Mouse (Mus musculus): Measurements from ENCODE around the gene Gm11060. TPM values are rescaled to one million over a fixed set of nuclear protein-coding genes. Genes with fewer than 3 reads are reported as not detected.
A peak's percentile ranks its signal among the peaks of the same experiment; 100 is the strongest.

Gene Gm11060
- polyA plus RNA-seq, 1 experiment from 2014 or later = not detected

DNA sequence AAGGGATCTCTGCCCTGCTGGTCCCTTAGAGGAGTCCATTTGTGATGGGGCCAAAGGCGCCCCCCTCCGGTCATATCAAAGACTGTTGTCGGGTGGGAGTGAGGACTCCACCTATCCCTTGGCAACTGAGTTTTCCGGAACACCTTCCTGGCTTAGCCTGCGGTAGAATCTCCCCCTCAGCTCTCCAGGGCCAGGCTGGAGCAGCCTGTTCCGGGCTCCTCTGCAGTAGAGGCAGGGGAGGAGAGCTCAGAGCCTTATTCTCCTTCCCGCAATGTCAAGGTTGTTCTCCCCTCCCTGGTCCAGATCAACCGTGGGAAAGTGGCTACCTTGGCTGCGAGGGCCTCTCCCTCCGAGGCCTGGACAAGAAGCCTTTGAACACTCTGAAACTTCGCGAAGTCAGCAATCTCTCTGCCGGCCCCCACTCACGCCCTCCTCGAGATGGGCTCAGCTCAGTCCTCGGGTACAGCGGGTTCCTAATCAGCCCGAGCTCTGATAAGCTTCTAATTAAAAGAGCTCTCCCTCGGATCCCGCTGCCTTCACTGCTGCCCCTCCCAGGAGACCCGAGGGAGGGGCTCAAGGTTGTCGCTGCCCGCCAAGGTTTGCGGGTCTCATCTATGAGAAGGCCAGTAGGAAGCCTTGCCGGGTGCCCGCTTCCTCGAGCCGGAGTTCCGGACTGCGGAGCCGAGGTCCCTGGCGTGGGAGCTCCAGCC, 38.7 kb downstream of the Gm11060 start:
- Histone ChIP-seq H3K36me3 (no peaks in the 10 kb centered on the region), H3K4me2 (replicated peaks) (no peak overlapping the region), H3K9me3 (replicated peaks) (no peaks in the 10 kb centered on the region), H3K9ac (no peak overlapping the region), H3K4me3 (replicated peaks) (0 out of 2 replicates have a peak overlapping the region, but pooled peaks have one; percentile 6), H3K27me3 (peaks cover 97% of the 10 kb centered on the region), H3K27ac (replicated peaks) (no peak overlapping the region), H3K4me1 (peaks cover 24% of the 10 kb centered on the region)
- 2% methylated on average over 32 of the region's 32 CpGs for WGBS
- no peak for ATAC-seq (ENCODE audit: insufficient number of reproducible peaks, low FRiP score, low TSS enrichment, low read depth)

DNA sequence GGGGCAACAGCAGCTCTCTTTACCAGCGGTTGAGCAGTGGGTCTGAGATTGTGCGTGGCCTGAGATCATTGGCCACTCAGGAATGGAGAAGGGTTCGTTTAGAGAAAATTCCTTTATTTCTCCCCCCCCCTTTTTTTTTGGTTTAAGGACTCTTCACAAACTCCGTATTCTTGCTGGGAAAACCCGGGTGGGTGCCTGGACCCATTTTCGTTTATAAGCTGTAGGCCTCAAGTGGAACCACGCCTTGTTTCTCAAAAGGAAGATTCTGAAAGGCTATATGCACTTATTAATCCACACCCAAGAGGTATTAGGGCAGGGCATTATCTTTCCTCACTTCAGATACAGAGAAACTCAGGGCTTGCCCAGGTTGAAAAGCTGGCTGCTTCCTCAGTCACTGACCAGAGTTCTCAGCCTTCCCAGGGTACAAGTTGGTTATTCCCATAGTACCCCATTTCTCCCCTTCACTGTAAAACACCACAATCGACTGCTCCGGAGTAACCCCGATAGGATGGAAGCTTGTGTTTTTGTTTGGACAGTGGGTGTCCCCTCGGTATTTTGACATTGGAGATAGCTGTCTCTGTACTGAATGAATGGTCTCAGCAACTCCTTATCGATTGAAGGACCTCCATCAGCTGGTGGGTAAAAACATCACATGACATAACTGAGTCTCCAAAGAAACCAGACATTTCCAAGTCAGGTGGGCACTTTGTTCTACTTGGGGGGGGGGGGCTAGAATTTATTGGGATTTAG, 39.4 kb downstream of the Gm11060 start:
- peaks cover 97% of the 10 kb centered on the region for H3K27me3 ChIP-seq
- H3K36me3 ChIP-seq = no peaks in the 10 kb centered on the region
- 8% methylated on average over 12 of the region's 12 CpGs for WGBS
- H3K9ac ChIP-seq = no peak overlapping the region
- H3K4me1 ChIP-seq = peaks cover 23% of the 10 kb centered on the region
- H3K4me2 ChIP-seq (replicated peaks) = no peak overlapping the region
- no peak overlapping the region for H3K27ac ChIP-seq (replicated peaks)
- H3K4me3 ChIP-seq (replicated peaks) = no peak overlapping the region
- H3K9me3 ChIP-seq (replicated peaks) = no peaks in the 10 kb centered on the region
- ATAC-seq (ENCODE audit: insufficient number of reproducible peaks, low FRiP score, low TSS enrichment, low read depth) = no peak

DNA sequence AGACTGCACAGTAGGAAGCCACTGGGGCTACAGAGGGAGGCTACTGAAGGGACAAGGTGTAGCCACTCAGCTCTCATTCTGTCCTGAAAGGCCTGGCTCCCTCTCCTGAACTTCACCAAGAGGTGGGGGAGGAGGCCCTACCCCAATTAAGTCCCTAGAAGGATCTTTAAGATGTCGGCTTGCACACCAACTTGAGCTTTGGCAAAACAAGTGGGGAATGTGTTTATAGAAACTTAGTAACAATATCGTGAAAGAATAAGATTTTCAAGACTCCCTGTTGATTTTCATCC, 39.9 kb downstream of the Gm11060 start:
- Histone ChIP-seq H3K4me3 (replicated peaks) (no peak overlapping the region), H3K36me3 (no peaks in the 10 kb centered on the region), H3K27me3 (peaks cover 97% of the 10 kb centered on the region), H3K4me2 (replicated peaks) (no peak overlapping the region), H3K9ac (no peak overlapping the region), H3K9me3 (replicated peaks) (no peaks in the 10 kb centered on the region), H3K4me1 (peaks cover 17% of the 10 kb centered on the region), H3K27ac (replicated peaks) (no peak overlapping the region)
- 17% methylated on average over 2 of the region's 2 CpGs for WGBS
- no peak for ATAC-seq (ENCODE audit: insufficient number of reproducible peaks, low FRiP score, low TSS enrichment, low read depth)

DNA sequence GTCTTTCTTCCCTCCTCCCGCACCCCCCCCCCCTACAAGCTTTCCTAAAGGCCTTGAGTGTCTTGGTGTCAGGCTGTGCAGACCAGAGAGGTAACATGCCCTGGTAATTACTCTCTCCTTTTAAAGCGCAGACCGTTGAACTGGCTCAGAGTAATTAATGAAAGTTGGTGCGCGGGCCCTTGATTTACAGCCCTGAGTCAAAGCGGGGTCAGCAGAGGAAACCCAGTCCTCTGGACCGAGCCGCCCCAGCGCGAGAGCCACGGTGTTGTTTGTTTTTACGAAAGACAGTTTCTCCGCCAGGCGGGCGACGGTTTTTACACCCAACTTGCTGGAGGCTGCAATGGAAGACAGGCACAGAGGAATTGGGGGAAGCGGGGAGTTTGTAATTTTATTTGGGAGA, 40.5 kb downstream of the Gm11060 start:
- H3K4me3 ChIP-seq (replicated peaks) = no peak overlapping the region
- H3K4me2 ChIP-seq (replicated peaks) = no peak overlapping the region
- H3K27ac ChIP-seq (replicated peaks) = no peak overlapping the region
- no peak overlapping the region for H3K9ac ChIP-seq
- peaks cover 12% of the 10 kb centered on the region for H3K4me1 ChIP-seq
- 2% methylated on average over 17 of the region's 17 CpGs for WGBS
- H3K36me3 ChIP-seq = no peaks in the 10 kb centered on the region
- peaks cover 97% of the 10 kb centered on the region for H3K27me3 ChIP-seq
- no peaks in the 10 kb centered on the region for H3K9me3 ChIP-seq (replicated peaks)
- no peak for ATAC-seq (ENCODE audit: insufficient number of reproducible peaks, low FRiP score, low TSS enrichment, low read depth)

DNA sequence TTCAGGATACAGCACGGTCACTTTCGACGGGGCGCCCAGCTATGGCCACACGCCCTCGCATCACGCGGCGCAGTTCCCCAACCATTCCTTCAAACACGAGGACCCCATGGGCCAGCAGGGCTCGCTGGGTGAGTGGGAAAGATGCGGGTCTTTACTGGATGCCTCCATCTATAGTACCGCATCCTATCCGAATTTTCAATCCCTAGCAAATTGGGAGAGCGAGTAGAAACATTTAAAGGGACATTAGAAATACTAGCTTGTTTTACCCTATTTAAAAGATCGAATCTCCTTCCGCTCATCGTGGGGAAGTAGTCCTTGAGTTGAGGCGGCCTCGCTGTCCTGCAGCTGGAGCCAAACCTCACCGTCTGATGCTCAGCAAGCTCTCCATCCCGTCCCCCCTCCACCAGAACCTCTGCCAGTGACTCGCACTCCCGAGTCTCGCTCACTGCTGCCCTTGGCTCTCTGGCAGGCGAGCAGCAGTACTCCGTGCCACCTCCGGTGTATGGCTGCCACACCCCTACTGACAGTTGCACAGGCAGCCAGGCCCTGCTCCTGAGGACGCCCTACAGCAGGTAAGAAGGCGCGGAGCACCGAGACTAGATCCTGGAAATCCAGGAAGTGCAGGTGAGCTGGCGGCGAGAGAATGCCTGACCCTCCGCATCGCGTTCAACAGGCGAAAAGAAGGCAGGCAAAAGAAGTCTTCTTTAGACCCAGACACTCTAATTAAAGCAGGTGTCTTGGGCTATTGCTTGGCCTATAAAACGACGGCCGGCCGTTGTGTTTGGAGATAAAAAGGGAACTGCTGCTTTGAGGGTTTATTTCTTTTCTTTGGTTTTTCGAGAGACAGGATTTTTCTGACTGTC, 41.3 kb downstream of the Gm11060 start:
- no peak overlapping the region for H3K4me3 ChIP-seq (replicated peaks)
- no peak overlapping the region for H3K27ac ChIP-seq (replicated peaks)
- WGBS = 1% methylated on average over 43 of the region's 43 CpGs
- no peak overlapping the region for H3K9ac ChIP-seq
- H3K27me3 ChIP-seq = peaks cover 98% of the 10 kb centered on the region
- ATAC-seq (ENCODE audit: insufficient number of reproducible peaks, low FRiP score, low TSS enrichment, low read depth) = no peak
- no peaks in the 10 kb centered on the region for H3K36me3 ChIP-seq
- H3K4me1 ChIP-seq = 0 out of 2 replicates have a peak, but pooled peaks cover 7% of the 10 kb centered on the region
- H3K4me2 ChIP-seq (replicated peaks) = no peak overlapping the region
- H3K9me3 ChIP-seq (replicated peaks) = no peaks in the 10 kb centered on the region

- WGBS = under 1% methylated on average over 19 of the region's 19 CpGs
- Histone ChIP-seq H3K4me2 (replicated peaks) (no peak overlapping the region), H3K4me1 (0 out of 2 replicates have a peak, but pooled peaks cover 7% of the 10 kb centered on the region), H3K27me3 (peaks cover 96% of the 10 kb centered on the region), H3K9ac (no peak overlapping the region), H3K27ac (replicated peaks) (no peak overlapping the region), H3K36me3 (no peaks in the 10 kb centered on the region), H3K4me3 (replicated peaks) (0 out of 2 replicates have a peak overlapping the region, but pooled peaks have one; percentile 4), H3K9me3 (replicated peaks) (no peaks in the 10 kb centered on the region)
- no peak for ATAC-seq (ENCODE audit: insufficient number of reproducible peaks, low FRiP score, low TSS enrichment, low read depth)
Measured at GRCm38 (mm10) chr2:105134296-105134695, 42.5 kb downstream of the Gm11060 start.

DNA sequence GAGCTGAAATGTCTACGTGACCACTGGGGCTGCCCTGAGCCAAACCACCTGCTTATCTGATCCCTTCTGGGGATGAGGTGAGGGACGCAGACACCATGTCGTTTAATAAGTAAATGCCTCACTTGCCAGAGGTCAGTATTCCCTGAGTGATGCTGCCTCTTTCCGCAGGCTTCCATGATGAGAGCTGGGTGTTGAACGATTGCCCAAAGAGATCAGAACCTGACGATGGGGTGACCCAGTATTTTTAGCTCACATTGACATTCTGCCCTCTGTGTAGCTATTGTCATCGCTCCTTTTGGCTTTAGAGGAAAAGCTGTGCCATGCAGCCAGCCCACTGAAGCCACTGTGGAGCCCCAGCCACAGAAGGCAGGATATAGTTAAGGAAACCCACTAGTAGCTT, 47.7 kb downstream of the Gm11060 start:
- ATAC-seq (ENCODE audit: insufficient number of reproducible peaks, low FRiP score, low TSS enrichment, low read depth) = no peak
- Histone ChIP-seq H3K27me3 (peaks cover 61% of the 10 kb centered on the region), H3K4me3 (replicated peaks) (no peak overlapping the region), H3K9ac (no peak overlapping the region), H3K9me3 (replicated peaks) (no peaks in the 10 kb centered on the region), H3K4me1 (no peaks in the 10 kb centered on the region), H3K27ac (replicated peaks) (no peak overlapping the region), H3K36me3 (no peaks in the 10 kb centered on the region), H3K4me2 (replicated peaks) (no peak overlapping the region)
- WGBS = 69% methylated on average over 7 of the region's 7 CpGs

DNA sequence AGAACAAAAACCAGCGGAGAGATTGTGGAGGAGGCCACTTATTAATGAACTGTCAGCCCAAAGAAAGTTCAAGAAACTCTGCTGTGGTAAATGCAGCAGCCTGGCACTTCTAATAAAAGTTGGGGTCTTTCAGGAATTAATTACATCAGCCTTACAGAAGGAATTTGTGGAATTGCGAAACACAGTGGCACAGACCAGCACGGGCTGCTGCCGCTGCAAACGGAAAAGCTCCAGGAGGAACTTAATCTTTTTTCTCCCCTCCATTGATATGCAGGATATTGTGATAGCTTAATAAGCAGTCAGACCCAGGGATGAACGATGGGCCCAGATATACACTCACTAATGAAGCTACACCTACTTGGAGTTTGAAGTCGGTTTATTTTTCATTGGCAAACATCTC, 49.6 kb downstream of the Gm11060 start:
- no peak for ATAC-seq (ENCODE audit: insufficient number of reproducible peaks, low FRiP score, low TSS enrichment, low read depth)
- Histone ChIP-seq H3K4me1 (no peaks in the 10 kb centered on the region), H3K4me2 (replicated peaks) (no peak overlapping the region), H3K27me3 (peaks cover 42% of the 10 kb centered on the region), H3K36me3 (no peaks in the 10 kb centered on the region), H3K27ac (replicated peaks) (no peak overlapping the region), H3K9me3 (replicated peaks) (no peaks in the 10 kb centered on the region), H3K9ac (no peak overlapping the region), H3K4me3 (replicated peaks) (no peak overlapping the region)
- 41% methylated on average over 7 of the region's 7 CpGs for WGBS

Other genes with a start within 250 kb of the Gm11060 start
- 7.0 and 7.4 TPM in 2 replicates for gene Prrg4, start 242.1 kb upstream of the Gm11060 start, polyA plus RNA-seq (2015; fragmentation: Nextera tagmentation; extraction: Ambion mirVana)
- 5.4 and 6.7 TPM in 2 replicates for gene Ccdc73, start 224.2 kb upstream of the Gm11060 start, polyA plus RNA-seq (2015; fragmentation: Nextera tagmentation; extraction: Ambion mirVana)
- gene Eif3m, start 74.9 kb upstream of the Gm11060 start, polyA plus RNA-seq (2015; fragmentation: Nextera tagmentation; extraction: Ambion mirVana) = 224 and 229 TPM in 2 replicates
- gene Wt1, start 34.5 kb downstream of the Gm11060 start, polyA plus RNA-seq (2015; fragmentation: Nextera tagmentation; extraction: Ambion mirVana) = 0.45 and 0.58 TPM in 2 replicates
- gene Them7, start 132.3 kb downstream of the Gm11060 start, polyA plus RNA-seq (2015; fragmentation: Nextera tagmentation; extraction: Ambion mirVana) = 0.25 and 0.48 TPM in 2 replicates

Data from embryonic facial prominence, embryonic 15.5 days (tissue).